Mouse (Mus musculus) hindbrain, embryonic 11.5 days (tissue): ENCODE data around the gene Csn1s2a. TPM values are rescaled to one million over a fixed set of nuclear protein-coding genes. Genes with fewer than 3 reads are reported as not detected.

Experiments used
- polyA plus RNA-seq: library from polyadenylated mRNA; unstranded; fragments of >200 nt; fragmentation: Nextera tagmentation; extraction: Ambion mirVana; gene quantifications from 2 replicates; pipeline ENCODE4 v1.2.1, GENCODE M21; 2014

The Csn1s2a gene
- polyA plus RNA-seq, 1 experiment from 2014 or later: not detected

Other genes with a start within 250 kb of the Csn1s2a start
- gene Sult1b1, start 236.4 kb upstream of the Csn1s2a start, polyA plus RNA-seq: 0.06 TPM in 1 of 2 replicates, not detected in the other
- gene Sult1d1, start 205.5 kb upstream of the Csn1s2a start, polyA plus RNA-seq: not detected in 2 replicates
- not detected in 2 replicates for gene Sult1e1, start 183.0 kb upstream of the Csn1s2a start, polyA plus RNA-seq
- gene Csn1s1, start 108.4 kb upstream of the Csn1s2a start, polyA plus RNA-seq: not detected in 2 replicates
- gene Csn2, start 74.9 kb upstream of the Csn1s2a start, polyA plus RNA-seq: not detected in 2 replicates
- gene Csn1s2b, start 33.5 kb downstream of the Csn1s2a start, polyA plus RNA-seq: not detected in 2 replicates
- not detected in 2 replicates for gene Prr27, start 51.1 kb downstream of the Csn1s2a start, polyA plus RNA-seq
- gene Odam, start 110.5 kb downstream of the Csn1s2a start, polyA plus RNA-seq: not detected in 2 replicates
- gene Csn3, start 151.0 kb downstream of the Csn1s2a start, polyA plus RNA-seq: 0.15 and 0.25 TPM in 2 replicates
- not detected in 2 replicates for gene 2310003L06Rik, start 194.9 kb downstream of the Csn1s2a start, polyA plus RNA-seq
- not detected in 2 replicates for gene Gm28434, start 194.9 kb downstream of the Csn1s2a start, polyA plus RNA-seq
- not detected in 2 replicates for gene Cabs1, start 204.9 kb downstream of the Csn1s2a start, polyA plus RNA-seq
- not detected in 2 replicates for gene Smr3a, start 228.0 kb downstream of the Csn1s2a start, polyA plus RNA-seq